Mouse (Mus musculus): ENCODE results near the gene Arhgap35. TPM values are rescaled to one million over a fixed set of nuclear protein-coding genes. Genes with fewer than 3 reads are reported as not detected.

Arhgap35 gene
- polyA plus RNA-seq, 2 experiments = 2.1 to 2.2 TPM

- Histone ChIP-seq H3K4me1 (replicated peaks; ENCODE audit: control insufficient read depth in 2 of 2, insufficient read depth in 2 of 2, low read length in 1 of 2) (peaks cover 8 to 17% of the 10 kb centered on the region in 2 experiments), H3K27me3 (ENCODE audit: control insufficient read depth, insufficient read depth, low read length) (no peaks in the 10 kb centered on the region), H3K36me3 (replicated peaks; ENCODE audit: control insufficient read depth, insufficient read depth, low read depth) (no peaks in the 10 kb centered on the region; the same call in 1 of the 2 replicates), H3K27ac (no peak overlapping the region), H3K4me3 (ENCODE audit: insufficient read depth in 1 of 2, low read depth in 2 of 2, low read length in 2 of 2) (no peak overlapping the region), H3K4me2 (ENCODE audit: low read depth) (no peak overlapping the region), H3K9ac (replicated peaks) (no peak overlapping the region), H3K9me3 (ENCODE audit: control insufficient read depth, low read length) (no peaks in the 10 kb centered on the region)
- ATAC-seq (ENCODE audit: insufficient read depth) = no peak
- no peak for DNase-seq (ENCODE audit: low read depth in 3 of 3, low spot score in 3 of 3)
- WGBS (ENCODE audit: insufficient replicate concordance) = 61% methylated on average over 1 of the region's 1 CpGs
- no peak for TF ChIP-seq CTCF (IDR thresholded peaks at IDR 0.05; ENCODE audit: low read depth)
- no peak for TF ChIP-seq EP300 (IDR thresholded peaks at IDR 0.05; ENCODE audit: low read depth)
Observed at GRCm38 (mm10) chr7:16604141-16604540, 10.7 kb downstream of the Arhgap35 start.

GRCm38 (mm10) chr7:16601683-16602102 is 13.1 kb downstream of the Arhgap35 start:
- no peak overlapping the region for H3K4me3 ChIP-seq (ENCODE audit: insufficient read depth in 1 of 2, low read depth in 2 of 2, low read length in 2 of 2)
- TF ChIP-seq EP300 (IDR thresholded peaks at IDR 0.05; ENCODE audit: low read depth) (no peak), CTCF (IDR thresholded peaks at IDR 0.05; ENCODE audit: low read depth) (no peak)
- ATAC-seq (ENCODE audit: insufficient read depth) (peak; percentile 84), DNase-seq (ENCODE audit: low read depth in 3 of 3, low spot score in 3 of 3) (no peak)
- no peaks in the 10 kb centered on the region for H3K9me3 ChIP-seq (ENCODE audit: control insufficient read depth, low read length)
- peak overlapping the region; percentile 35 for H3K27ac ChIP-seq
- 7% methylated on average over 4 of the region's 4 CpGs for WGBS (ENCODE audit: insufficient replicate concordance)
- no peak overlapping the region; the same call in 1 of the 2 replicates for H3K9ac ChIP-seq (replicated peaks)
- no peaks in the 10 kb centered on the region for H3K27me3 ChIP-seq (ENCODE audit: control insufficient read depth, insufficient read depth, low read length)
- peak overlapping the region; percentile 39 for H3K4me2 ChIP-seq (ENCODE audit: low read depth)
- H3K4me1 ChIP-seq (replicated peaks; ENCODE audit: control insufficient read depth in 2 of 2, insufficient read depth in 2 of 2, low read length in 1 of 2) = peaks cover 8 to 17% of the 10 kb centered on the region in 2 experiments
- no peaks in the 10 kb centered on the region; the same call in 1 of the 2 replicates for H3K36me3 ChIP-seq (replicated peaks; ENCODE audit: control insufficient read depth, insufficient read depth, low read depth)

- Histone ChIP-seq H3K27ac (no peak overlapping the region), H3K27me3 (ENCODE audit: control insufficient read depth, insufficient read depth, low read length) (no peaks in the 10 kb centered on the region), H3K36me3 (replicated peaks; ENCODE audit: control insufficient read depth, insufficient read depth, low read depth) (no peaks in the 10 kb centered on the region; the same call in 1 of the 2 replicates), H3K9me3 (ENCODE audit: control insufficient read depth, low read length) (no peaks in the 10 kb centered on the region), H3K4me3 (ENCODE audit: insufficient read depth in 1 of 2, low read depth in 2 of 2, low read length in 2 of 2) (no peak overlapping the region), H3K4me2 (ENCODE audit: low read depth) (no peak overlapping the region), H3K9ac (replicated peaks) (no peak overlapping the region), H3K4me1 (replicated peaks; ENCODE audit: control insufficient read depth in 2 of 2, insufficient read depth in 2 of 2, low read length in 1 of 2) (peaks cover 8 to 17% of the 10 kb centered on the region in 2 experiments)
- WGBS (ENCODE audit: insufficient replicate concordance) = 77% methylated on average over 2 of the region's 2 CpGs
- TF ChIP-seq CTCF (IDR thresholded peaks at IDR 0.05; ENCODE audit: low read depth) (no peak), EP300 (IDR thresholded peaks at IDR 0.05; ENCODE audit: low read depth) (no peak)
- ATAC-seq (ENCODE audit: insufficient read depth) = no peak
- no peak for DNase-seq (ENCODE audit: low read depth in 3 of 3, low spot score in 3 of 3)
Observed at GRCm38 (mm10) chr7:16599006-16599405, 15.8 kb downstream of the Arhgap35 start.

- Histone ChIP-seq H3K27ac (no peak overlapping the region), H3K9ac (replicated peaks) (no peak overlapping the region), H3K4me3 (ENCODE audit: insufficient read depth in 1 of 2, low read depth in 2 of 2, low read length in 2 of 2) (no peak overlapping the region), H3K36me3 (replicated peaks; ENCODE audit: control insufficient read depth, insufficient read depth, low read depth) (no peaks in the 10 kb centered on the region), H3K4me2 (ENCODE audit: low read depth) (no peak overlapping the region), H3K9me3 (ENCODE audit: control insufficient read depth, low read length) (no peaks in the 10 kb centered on the region), H3K27me3 (ENCODE audit: control insufficient read depth, insufficient read depth, low read length) (no peaks in the 10 kb centered on the region), H3K4me1 (replicated peaks; ENCODE audit: control insufficient read depth in 2 of 2, insufficient read depth in 2 of 2, low read length in 1 of 2) (no peaks in the 10 kb centered on the region)
- no peak for TF ChIP-seq CTCF (IDR thresholded peaks at IDR 0.05; ENCODE audit: low read depth)
- TF ChIP-seq EP300 (IDR thresholded peaks at IDR 0.05; ENCODE audit: low read depth) = no peak
- 45% methylated on average over 1 of the region's 1 CpGs for WGBS (ENCODE audit: insufficient replicate concordance)
- no peak for DNase-seq (ENCODE audit: low read depth in 3 of 3, low spot score in 3 of 3)
- no peak for ATAC-seq (ENCODE audit: insufficient read depth)
Observed at GRCm38 (mm10) chr7:16591292-16591691, 23.5 kb downstream of the Arhgap35 start.

GRCm38 (mm10) chr7:16587649-16588048 is 27.1 kb downstream of the Arhgap35 start:
- Histone ChIP-seq H3K9me3 (ENCODE audit: control insufficient read depth, low read length) (no peaks in the 10 kb centered on the region), H3K27me3 (ENCODE audit: control insufficient read depth, insufficient read depth, low read length) (no peaks in the 10 kb centered on the region), H3K9ac (replicated peaks) (no peak overlapping the region), H3K4me3 (ENCODE audit: insufficient read depth in 1 of 2, low read depth in 2 of 2, low read length in 2 of 2) (no peak overlapping the region), H3K36me3 (replicated peaks; ENCODE audit: control insufficient read depth, insufficient read depth, low read depth) (no peaks in the 10 kb centered on the region), H3K27ac (no peak overlapping the region), H3K4me2 (ENCODE audit: low read depth) (no peak overlapping the region), H3K4me1 (replicated peaks; ENCODE audit: control insufficient read depth in 2 of 2, insufficient read depth in 2 of 2, low read length in 1 of 2) (peaks cover 0 to 11% of the 10 kb centered on the region in 2 experiments; a peak in 2 of 4 replicates)
- no peak for TF ChIP-seq CTCF (IDR thresholded peaks at IDR 0.05; ENCODE audit: low read depth)
- no peak for TF ChIP-seq EP300 (IDR thresholded peaks at IDR 0.05; ENCODE audit: low read depth)
- DNase-seq (ENCODE audit: low read depth in 3 of 3, low spot score in 3 of 3) (no peak), ATAC-seq (ENCODE audit: insufficient read depth) (no peak)
- 56% methylated on average over 3 of the region's 3 CpGs for WGBS (ENCODE audit: insufficient replicate concordance)
